Mouse (Mus musculus): ENCODE data around the gene Cd302. TPM values are rescaled to one million over a fixed set of nuclear protein-coding genes. Genes with fewer than 3 reads are reported as not detected.

Cd302 gene
- 15.2 and 16.9 TPM in 2 replicates for polyA plus RNA-seq (2014; fragmentation: Nextera tagmentation; extraction: Ambion mirVana)

- no peak for ATAC-seq (ENCODE audit: insufficient read depth, low FRiP score, low TSS enrichment)
- no peaks in the 10 kb centered on the region; the same call in none of the 2 replicates for H3K4me1 ChIP-seq (ENCODE audit: control insufficient read depth, insufficient read depth, low read length)
- H3K9ac ChIP-seq (ENCODE audit: low read length): peak within 1 kb of the TSS; percentile 53
- no peak within 1 kb of the TSS for H3K27ac ChIP-seq (ENCODE audit: low read depth, low read length)
- H3K9me3 ChIP-seq (ENCODE audit: control insufficient read depth, low read length): no peaks in the 10 kb centered on the region
- H3K27me3 ChIP-seq (ENCODE audit: control insufficient read depth, insufficient read depth, low read length): 0 out of 2 replicates have a peak, but pooled peaks cover 2% of the 10 kb centered on the region
- H3K4me3 ChIP-seq (ENCODE audit: low read depth, low read length): peak within 1 kb of the TSS; percentile 41
- DNase-seq (ENCODE audit: low spot score): no peak
- no peaks in the 10 kb centered on the region for H3K36me3 ChIP-seq (ENCODE audit: control insufficient read depth, insufficient read depth, low read length)
- 63% methylated on average over 4 of the region's 4 CpGs for WGBS
- peak within 1 kb of the TSS; percentile 91 for H3K4me2 ChIP-seq (ENCODE audit: low read depth)
These were observed at the start of gene Cd302 for GRCm38 (mm10) chr2:60284467-60284821. Gene Cd302, minus strand, starts transcription at chr2:60284488.

- Histone ChIP-seq H3K36me3 (ENCODE audit: control insufficient read depth, insufficient read depth, low read length) (no peaks in the 10 kb centered on the region), H3K27ac (ENCODE audit: low read depth, low read length) (no peak overlapping the region), H3K4me3 (ENCODE audit: low read depth, low read length) (no peak overlapping the region), H3K27me3 (ENCODE audit: control insufficient read depth, insufficient read depth, low read length) (no peaks in the 10 kb centered on the region), H3K4me2 (ENCODE audit: low read depth) (no peak overlapping the region), H3K4me1 (ENCODE audit: control insufficient read depth, insufficient read depth, low read length) (no peaks in the 10 kb centered on the region), H3K9ac (ENCODE audit: low read length) (no peak overlapping the region), H3K9me3 (ENCODE audit: control insufficient read depth, low read length) (no peaks in the 10 kb centered on the region)
- ATAC-seq (ENCODE audit: insufficient read depth, low FRiP score, low TSS enrichment) (no peak), DNase-seq (ENCODE audit: low spot score) (no peak)
- WGBS: 93% methylated on average over 10 of the region's 10 CpGs
These were observed 44.4 kb upstream of the Cd302 start for GRCm38 (mm10) chr2:60328641-60329040.

GRCm38 (mm10) chr2:60327581-60327980, 43.3 kb upstream of the Cd302 start:
- Histone ChIP-seq H3K9ac (ENCODE audit: low read length) (no peak overlapping the region), H3K27ac (ENCODE audit: low read depth, low read length) (no peak overlapping the region), H3K9me3 (ENCODE audit: control insufficient read depth, low read length) (no peaks in the 10 kb centered on the region), H3K4me2 (ENCODE audit: low read depth) (no peak overlapping the region), H3K36me3 (ENCODE audit: control insufficient read depth, insufficient read depth, low read length) (no peaks in the 10 kb centered on the region), H3K27me3 (ENCODE audit: control insufficient read depth, insufficient read depth, low read length) (no peaks in the 10 kb centered on the region), H3K4me1 (ENCODE audit: control insufficient read depth, insufficient read depth, low read length) (no peaks in the 10 kb centered on the region), H3K4me3 (ENCODE audit: low read depth, low read length) (no peak overlapping the region)
- no peak for DNase-seq (ENCODE audit: low spot score)
- 92% methylated on average over 11 of the region's 11 CpGs for WGBS
- ATAC-seq (ENCODE audit: insufficient read depth, low FRiP score, low TSS enrichment): no peak

GRCm38 (mm10) chr2:60326948-60327347, 42.7 kb upstream of the Cd302 start:
- Histone ChIP-seq H3K36me3 (ENCODE audit: control insufficient read depth, insufficient read depth, low read length) (no peaks in the 10 kb centered on the region), H3K9me3 (ENCODE audit: control insufficient read depth, low read length) (no peaks in the 10 kb centered on the region), H3K27ac (ENCODE audit: low read depth, low read length) (no peak overlapping the region), H3K9ac (ENCODE audit: low read length) (no peak overlapping the region), H3K4me3 (ENCODE audit: low read depth, low read length) (no peak overlapping the region), H3K4me1 (ENCODE audit: control insufficient read depth, insufficient read depth, low read length) (no peaks in the 10 kb centered on the region), H3K27me3 (ENCODE audit: control insufficient read depth, insufficient read depth, low read length) (no peaks in the 10 kb centered on the region), H3K4me2 (ENCODE audit: low read depth) (no peak overlapping the region)
- WGBS: 90% methylated on average over 7 of the region's 7 CpGs
- DNase-seq (ENCODE audit: low spot score): no peak
- no peak for ATAC-seq (ENCODE audit: insufficient read depth, low FRiP score, low TSS enrichment)

GRCm38 (mm10) chr2:60323411-60323810, 39.1 kb upstream of the Cd302 start:
- Histone ChIP-seq H3K9me3 (ENCODE audit: control insufficient read depth, low read length) (no peaks in the 10 kb centered on the region), H3K27ac (ENCODE audit: low read depth, low read length) (no peak overlapping the region), H3K36me3 (ENCODE audit: control insufficient read depth, insufficient read depth, low read length) (no peaks in the 10 kb centered on the region), H3K4me2 (ENCODE audit: low read depth) (no peak overlapping the region), H3K4me3 (ENCODE audit: low read depth, low read length) (no peak overlapping the region), H3K4me1 (ENCODE audit: control insufficient read depth, insufficient read depth, low read length) (no peaks in the 10 kb centered on the region), H3K9ac (ENCODE audit: low read length) (no peak overlapping the region), H3K27me3 (ENCODE audit: control insufficient read depth, insufficient read depth, low read length) (no peaks in the 10 kb centered on the region)
- WGBS: 76% methylated on average over 5 of the region's 5 CpGs
- no peak for DNase-seq (ENCODE audit: low spot score)
- no peak for ATAC-seq (ENCODE audit: insufficient read depth, low FRiP score, low TSS enrichment)

GRCm38 (mm10) chr2:60322031-60322726, 37.9 kb upstream of the Cd302 start:
- no peaks in the 10 kb centered on the region for H3K27me3 ChIP-seq (ENCODE audit: control insufficient read depth, insufficient read depth, low read length)
- H3K9me3 ChIP-seq (ENCODE audit: control insufficient read depth, low read length): no peaks in the 10 kb centered on the region
- 88% methylated on average over 6 of the region's 6 CpGs for WGBS
- no peaks in the 10 kb centered on the region for H3K36me3 ChIP-seq (ENCODE audit: control insufficient read depth, insufficient read depth, low read length)
- no peak overlapping the region for H3K9ac ChIP-seq (ENCODE audit: low read length)
- H3K4me3 ChIP-seq (ENCODE audit: low read depth, low read length): no peak overlapping the region
- DNase-seq (ENCODE audit: low spot score): no peak
- H3K4me2 ChIP-seq (ENCODE audit: low read depth): no peak overlapping the region
- H3K4me1 ChIP-seq (ENCODE audit: control insufficient read depth, insufficient read depth, low read length): no peaks in the 10 kb centered on the region
- no peak for ATAC-seq (ENCODE audit: insufficient read depth, low FRiP score, low TSS enrichment)
- no peak overlapping the region for H3K27ac ChIP-seq (ENCODE audit: low read depth, low read length)

- Histone ChIP-seq H3K27me3 (ENCODE audit: control insufficient read depth, insufficient read depth, low read length) (no peaks in the 10 kb centered on the region), H3K4me2 (ENCODE audit: low read depth) (no peak overlapping the region), H3K27ac (ENCODE audit: low read depth, low read length) (no peak overlapping the region), H3K9me3 (ENCODE audit: control insufficient read depth, low read length) (no peaks in the 10 kb centered on the region), H3K9ac (ENCODE audit: low read length) (no peak overlapping the region), H3K4me1 (ENCODE audit: control insufficient read depth, insufficient read depth, low read length) (no peaks in the 10 kb centered on the region), H3K36me3 (ENCODE audit: control insufficient read depth, insufficient read depth, low read length) (no peaks in the 10 kb centered on the region), H3K4me3 (ENCODE audit: low read depth, low read length) (no peak overlapping the region)
- 87% methylated on average over 4 of the region's 4 CpGs for WGBS
- DNase-seq (ENCODE audit: low spot score) (no peak), ATAC-seq (ENCODE audit: insufficient read depth, low FRiP score, low TSS enrichment) (no peak)
These were observed 19.5 kb upstream of the Cd302 start for GRCm38 (mm10) chr2:60303796-60304195.

GRCm38 (mm10) chr2:60299323-60299722, 15.0 kb upstream of the Cd302 start:
- Histone ChIP-seq H3K4me3 (ENCODE audit: low read depth, low read length) (no peak overlapping the region), H3K36me3 (ENCODE audit: control insufficient read depth, insufficient read depth, low read length) (no peaks in the 10 kb centered on the region), H3K4me2 (ENCODE audit: low read depth) (no peak overlapping the region), H3K27me3 (ENCODE audit: control insufficient read depth, insufficient read depth, low read length) (no peaks in the 10 kb centered on the region), H3K4me1 (ENCODE audit: control insufficient read depth, insufficient read depth, low read length) (no peaks in the 10 kb centered on the region), H3K9me3 (ENCODE audit: control insufficient read depth, low read length) (no peaks in the 10 kb centered on the region), H3K9ac (ENCODE audit: low read length) (no peak overlapping the region), H3K27ac (ENCODE audit: low read depth, low read length) (no peak overlapping the region)
- whole genome bisulfite sequencing: 97% methylated on average over 2 of the region's 2 CpGs
- no peak for ATAC-seq (ENCODE audit: insufficient read depth, low FRiP score, low TSS enrichment)
- DNase-seq (ENCODE audit: low spot score): no peak

GRCm38 (mm10) chr2:60298266-60298665, 14.0 kb upstream of the Cd302 start:
- Histone ChIP-seq H3K4me1 (ENCODE audit: control insufficient read depth, insufficient read depth, low read length) (no peaks in the 10 kb centered on the region), H3K9me3 (ENCODE audit: control insufficient read depth, low read length) (no peaks in the 10 kb centered on the region), H3K27ac (ENCODE audit: low read depth, low read length) (no peak overlapping the region), H3K27me3 (ENCODE audit: control insufficient read depth, insufficient read depth, low read length) (no peaks in the 10 kb centered on the region), H3K9ac (ENCODE audit: low read length) (no peak overlapping the region), H3K4me3 (ENCODE audit: low read depth, low read length) (no peak overlapping the region), H3K36me3 (ENCODE audit: control insufficient read depth, insufficient read depth, low read length) (no peaks in the 10 kb centered on the region), H3K4me2 (ENCODE audit: low read depth) (no peak overlapping the region)
- 69% methylated on average over 3 of the region's 3 CpGs for WGBS
- ATAC-seq (ENCODE audit: insufficient read depth, low FRiP score, low TSS enrichment) (no peak), DNase-seq (ENCODE audit: low spot score) (no peak)

All from neural tube, embryonic 11.5 days (tissue).